19 mouse cellular contexts compared by ENCODE assay signal in genomic region chr3:137057911-137058260, GRCm38 (mm10).
DNase-seq lines count a peak whose midpoint lies in the region; ATAC-seq lines count a peak whose summit lies in the region.
"Had no signal": no experiment of that assay in that cellular context is flagged by ENCODE, and none has a peak within 500 bp of the region (broad histone marks: within the 10 kb centered on the region; RNA-seq: fewer than 3 reads in every experiment).

No protein-coding gene starts in this region.

- no peaks in the 10 kb centered on the region for H3K9me3 ChIP-seq in hindbrain, embryonic 13.5 days
- H3K9me3 ChIP-seq in hindbrain, embryonic 10.5 days, result no peaks in the 10 kb centered on the region
- H3K9me3 ChIP-seq in midbrain, embryonic 14.5 days (ENCODE audit: control insufficient read depth, low read length), result no peaks in the 10 kb centered on the region
- no peaks in the 10 kb centered on the region for H3K9me3 ChIP-seq in midbrain, embryonic 11.5 days (ENCODE audit: control insufficient read depth, low read length)
- no peaks in the 10 kb centered on the region for H3K9me3 ChIP-seq in forebrain, embryonic 14.5 days (replicated peaks; ENCODE audit: control insufficient read depth, low read length)
- H3K9me3 ChIP-seq in midbrain, embryonic 16.5 days (replicated peaks; ENCODE audit: control insufficient read depth, low read length, poor library complexity, severe bottlenecking), result no peaks in the 10 kb centered on the region
- H3K9me3 ChIP-seq: heart, embryonic 13.5 days; intestine, embryonic 15.5 days had no signal

- H3K27me3 ChIP-seq in hindbrain, embryonic 13.5 days, result no peaks in the 10 kb centered on the region
- no peaks in the 10 kb centered on the region for H3K27me3 ChIP-seq in hindbrain, embryonic 10.5 days (ENCODE audit: insufficient read depth, poor library complexity, severe bottlenecking)
- no peaks in the 10 kb centered on the region for H3K27me3 ChIP-seq in midbrain, embryonic 14.5 days (ENCODE audit: control insufficient read depth, insufficient read depth, low read length)
- H3K27me3 ChIP-seq in midbrain, embryonic 11.5 days (ENCODE audit: control insufficient read depth, insufficient read depth, low read length), result no peaks in the 10 kb centered on the region
- H3K27me3 ChIP-seq in forebrain, embryonic 14.5 days (replicated peaks; ENCODE audit: control insufficient read depth, insufficient read depth, low read length), result no peaks in the 10 kb centered on the region
- H3K27me3 ChIP-seq in midbrain, embryonic 16.5 days (ENCODE audit: control insufficient read depth, insufficient read depth, low read depth, low read length), result no peaks in the 10 kb centered on the region
- H3K27me3 ChIP-seq: CH12.LX; embryonic facial prominence, embryonic 13.5 days; heart, embryonic 13.5 days; intestine, embryonic 15.5 days had no signal

- H3K27ac ChIP-seq in hindbrain, embryonic 13.5 days, result peak overlapping the region; percentile 76; the same call in 1 of the 2 replicates
- H3K27ac ChIP-seq in hindbrain, embryonic 10.5 days, result no peak overlapping the region
- peak overlapping the region; percentile 68 for H3K27ac ChIP-seq in midbrain, embryonic 14.5 days (replicated peaks; ENCODE audit: low read depth, low read length)
- H3K27ac ChIP-seq in midbrain, embryonic 11.5 days (ENCODE audit: low read depth, low read length), result no peak overlapping the region
- peak overlapping the region; percentile 65 for H3K27ac ChIP-seq in forebrain, embryonic 14.5 days (ENCODE audit: low read depth, low read length)
- peak overlapping the region; percentile 57; the same call in 1 of the 2 replicates for H3K27ac ChIP-seq in midbrain, embryonic 16.5 days (ENCODE audit: low read length)
- H3K27ac ChIP-seq: embryonic facial prominence, embryonic 13.5 days; heart, embryonic 13.5 days; intestine, embryonic 15.5 days had no signal

- no peak overlapping the region; the same call in 1 of the 2 replicates for H3K9ac ChIP-seq in hindbrain, embryonic 13.5 days
- H3K9ac ChIP-seq in midbrain, embryonic 14.5 days (replicated peaks; ENCODE audit: low read length), result no peak overlapping the region
- no peak overlapping the region for H3K9ac ChIP-seq in midbrain, embryonic 11.5 days (ENCODE audit: low read length)
- no peak overlapping the region for H3K9ac ChIP-seq in forebrain, embryonic 14.5 days (ENCODE audit: low read length)
- no peak overlapping the region for H3K9ac ChIP-seq in midbrain, embryonic 16.5 days (ENCODE audit: low read depth, low read length)
- H3K9ac ChIP-seq: embryonic facial prominence, embryonic 13.5 days; heart, embryonic 13.5 days; intestine, embryonic 15.5 days; liver, postnatal 0 days had no signal

- no peak overlapping the region for H3K4me3 ChIP-seq in hindbrain, embryonic 13.5 days
- no peak overlapping the region for H3K4me3 ChIP-seq in hindbrain, embryonic 10.5 days
- H3K4me3 ChIP-seq in midbrain, embryonic 14.5 days (replicated peaks; ENCODE audit: low read depth, low read length), result no peak overlapping the region
- no peak overlapping the region for H3K4me3 ChIP-seq in midbrain, embryonic 11.5 days (ENCODE audit: low read depth, low read length)
- H3K4me3 ChIP-seq in forebrain, embryonic 14.5 days (ENCODE audit: low read depth, low read length), result no peak overlapping the region
- no peak overlapping the region for H3K4me3 ChIP-seq in midbrain, embryonic 16.5 days (ENCODE audit: low read depth, low read length)
- H3K4me3 ChIP-seq: embryonic facial prominence, embryonic 13.5 days; heart, embryonic 13.5 days; intestine, embryonic 15.5 days had no signal

- no peak for DNase-seq in hindbrain, embryonic 10.5 days (ENCODE audit: low spot score)
- DNase-seq in midbrain, embryonic 14.5 days, result no peak
- no peak for DNase-seq in midbrain, embryonic 11.5 days (ENCODE audit: low spot score, missing footprints)
- no peak for DNase-seq in forebrain, embryonic 14.5 days (ENCODE audit: low spot score)
- no peak for DNase-seq in kidney, postnatal 25 days
- no peak for DNase-seq in B cell, adult 2 months
- DNase-seq: adrenal gland, postnatal 14 days; cerebellum, adult 11 months; heart, adult 18-20 months; heart, postnatal 36 days; kidney, adult 9 months; liver, postnatal 0 days; lung, postnatal 14 days had no signal

- no peak for ATAC-seq in hindbrain, embryonic 13.5 days (ENCODE audit: low FRiP score)
- ATAC-seq in midbrain, embryonic 14.5 days (ENCODE audit: low FRiP score, low TSS enrichment), result no peak
- no peak for ATAC-seq in midbrain, embryonic 11.5 days (ENCODE audit: low FRiP score)
- ATAC-seq in forebrain, embryonic 14.5 days, result no peak
- no peak for ATAC-seq in midbrain, embryonic 16.5 days
- ATAC-seq: intestine, embryonic 15.5 days; liver, postnatal 0 days had no signal

- WGBS in hindbrain, embryonic 13.5 days, result 72% methylated on average over 4 of the region's 4 CpGs
- WGBS in hindbrain, embryonic 10.5 days, result 86% methylated on average over 4 of the region's 4 CpGs
- 86% methylated on average over 4 of the region's 4 CpGs for WGBS in midbrain, embryonic 14.5 days
- WGBS in midbrain, embryonic 11.5 days, result 94% methylated on average over 4 of the region's 4 CpGs
- WGBS in forebrain, embryonic 14.5 days, result 37% methylated on average over 4 of the region's 4 CpGs
- WGBS in midbrain, embryonic 16.5 days, result 87% methylated on average over 4 of the region's 4 CpGs

- H3K4me1 ChIP-seq in hindbrain, embryonic 13.5 days (replicated peaks), result peaks cover 19% of the 10 kb centered on the region
- peaks cover 6% of the 10 kb centered on the region; the same call in 1 of the 2 replicates for H3K4me1 ChIP-seq in hindbrain, embryonic 10.5 days (replicated peaks)
- peaks cover 3% of the 10 kb centered on the region; the same call in 1 of the 2 replicates for H3K4me1 ChIP-seq in midbrain, embryonic 14.5 days (ENCODE audit: control insufficient read depth, insufficient read depth, low read length)
- H3K4me1 ChIP-seq in midbrain, embryonic 11.5 days (ENCODE audit: control insufficient read depth, insufficient read depth, low read length), result no peaks in the 10 kb centered on the region
- H3K4me1 ChIP-seq in forebrain, embryonic 14.5 days (ENCODE audit: control insufficient read depth, insufficient read depth, low read length), result peaks cover 21% of the 10 kb centered on the region
- peaks cover 5% of the 10 kb centered on the region for H3K4me1 ChIP-seq in midbrain, embryonic 16.5 days (ENCODE audit: control insufficient read depth, insufficient read depth, low read length)
- H3K4me1 ChIP-seq: embryonic facial prominence, embryonic 13.5 days; intestine, embryonic 15.5 days had no signal

- H3K36me3 ChIP-seq in hindbrain, embryonic 13.5 days, result no peaks in the 10 kb centered on the region
- H3K36me3 ChIP-seq in hindbrain, embryonic 10.5 days, result no peaks in the 10 kb centered on the region
- H3K36me3 ChIP-seq in midbrain, embryonic 14.5 days (ENCODE audit: control insufficient read depth, insufficient read depth, low read length), result no peaks in the 10 kb centered on the region
- H3K36me3 ChIP-seq in midbrain, embryonic 11.5 days (ENCODE audit: control insufficient read depth, insufficient read depth, low read length), result no peaks in the 10 kb centered on the region
- no peaks in the 10 kb centered on the region for H3K36me3 ChIP-seq in forebrain, embryonic 14.5 days (ENCODE audit: control insufficient read depth, insufficient read depth, low read length)
- no peaks in the 10 kb centered on the region for H3K36me3 ChIP-seq in midbrain, embryonic 16.5 days (ENCODE audit: control insufficient read depth, insufficient read depth, low read length)
- H3K36me3 ChIP-seq: embryonic facial prominence, embryonic 13.5 days; heart, embryonic 13.5 days; intestine, embryonic 15.5 days had no signal

- no peak overlapping the region for H3K4me2 ChIP-seq in hindbrain, embryonic 13.5 days
- no peak overlapping the region for H3K4me2 ChIP-seq in midbrain, embryonic 14.5 days (ENCODE audit: low read length)
- H3K4me2 ChIP-seq in midbrain, embryonic 11.5 days, result no peak overlapping the region
- H3K4me2 ChIP-seq in forebrain, embryonic 14.5 days (ENCODE audit: low read length), result no peak overlapping the region; the same call in 1 of the 2 replicates
- H3K4me2 ChIP-seq in midbrain, embryonic 16.5 days (ENCODE audit: low read length), result no peak overlapping the region
- H3K4me2 ChIP-seq: embryonic facial prominence, embryonic 13.5 days; heart, embryonic 13.5 days; intestine, embryonic 15.5 days had no signal

Comparison
In these comparisons a context has a peak if more than half of its experiments do, and no peak if none do; other contexts are left out.
1. H3K27ac ChIP-seq: peak in hindbrain, embryonic 13.5 days (single experiment), midbrain, embryonic 14.5 days (single experiment), forebrain, embryonic 14.5 days (single experiment) and midbrain, embryonic 16.5 days (single experiment); none in hindbrain, embryonic 10.5 days (single experiment) and midbrain, embryonic 11.5 days (single experiment).